Mouse (Mus musculus) c-Kit-negative CD71-positive TER-119-positive erythroid progenitor cells, embryonic 14.5 days (primary cell): ENCODE results near the gene Otulinl.
A peak's percentile ranks its signal among the peaks of the same experiment; 100 is the strongest.

Experiments used
- DNase-seq: peaks from one replicate; pipeline ENCODE4 v3.0.0-alpha.2; 2013; ENCODE audit warnings: low read depth, low spot score

Otulinl gene

DNA sequence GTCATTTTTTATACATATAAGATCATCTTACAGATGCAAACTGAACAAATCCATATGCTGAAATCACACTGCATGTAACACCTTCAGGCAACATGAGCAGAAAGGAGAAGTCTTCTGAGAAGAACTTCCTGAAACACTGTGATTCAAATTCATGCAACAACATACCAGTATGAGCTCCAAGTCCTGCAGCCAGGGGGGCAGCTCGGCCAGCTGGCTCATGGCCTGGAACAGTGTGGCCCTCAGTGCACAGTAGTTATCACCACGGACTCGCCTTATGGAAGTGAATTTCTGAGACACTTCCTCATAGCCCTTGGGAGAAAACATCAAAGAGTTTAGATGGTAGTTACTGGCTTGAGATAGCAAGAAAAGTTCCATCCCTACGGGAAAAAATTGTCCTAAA is 65.2 kb downstream of the Otulinl start:
- no peak for DNase-seq

DNA sequence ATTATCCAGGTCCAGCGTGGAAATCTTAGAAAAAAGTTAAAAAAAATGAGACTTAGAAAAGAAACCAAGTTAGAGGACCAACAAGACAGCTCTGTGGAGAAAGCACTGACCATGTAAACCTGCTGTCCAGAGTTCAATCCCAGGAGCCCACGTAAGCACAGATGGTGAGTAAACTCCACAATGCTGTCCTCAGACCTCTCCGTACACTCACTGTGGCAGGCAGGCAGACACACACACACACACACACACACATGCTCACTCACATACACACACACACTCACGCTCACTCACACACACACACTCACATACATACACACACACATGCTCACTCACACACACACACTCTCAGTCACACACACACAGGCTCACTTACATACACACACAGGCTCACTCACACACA is 68.1 kb downstream of the Otulinl start:
- DNase-seq = no peak

- peak; percentile 47 for DNase-seq
Measured at GRCm38 (mm10) chr15:27612533-27613221, 68.7 kb downstream of the Otulinl start.

DNA sequence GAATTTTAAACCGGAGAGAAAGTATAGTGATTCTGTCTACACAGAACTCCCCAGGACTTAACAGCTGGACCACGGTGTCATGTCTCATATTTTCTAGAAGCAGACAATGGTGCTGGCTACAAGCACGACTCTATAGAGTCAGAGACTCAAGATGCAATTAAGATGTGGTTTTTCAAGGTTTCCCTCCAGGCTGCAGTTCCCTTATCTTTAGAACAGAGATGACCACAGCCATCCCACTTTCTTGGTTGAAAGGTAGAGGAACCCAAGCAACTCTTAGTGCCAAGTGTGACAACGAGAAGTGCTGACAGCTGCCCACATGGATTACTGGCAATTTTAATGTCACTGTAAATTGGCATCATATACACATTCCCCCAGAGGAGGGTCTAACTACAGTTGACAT is 71.8 kb downstream of the Otulinl start:
- DNase-seq = no peak

- DNase-seq = no peak
Measured at GRCm38 (mm10) chr15:27605252-27605651, 76.1 kb downstream of the Otulinl start.
